Mouse (Mus musculus): ENCODE data around the gene Cryzl2.

Gene Cryzl2

DNA sequence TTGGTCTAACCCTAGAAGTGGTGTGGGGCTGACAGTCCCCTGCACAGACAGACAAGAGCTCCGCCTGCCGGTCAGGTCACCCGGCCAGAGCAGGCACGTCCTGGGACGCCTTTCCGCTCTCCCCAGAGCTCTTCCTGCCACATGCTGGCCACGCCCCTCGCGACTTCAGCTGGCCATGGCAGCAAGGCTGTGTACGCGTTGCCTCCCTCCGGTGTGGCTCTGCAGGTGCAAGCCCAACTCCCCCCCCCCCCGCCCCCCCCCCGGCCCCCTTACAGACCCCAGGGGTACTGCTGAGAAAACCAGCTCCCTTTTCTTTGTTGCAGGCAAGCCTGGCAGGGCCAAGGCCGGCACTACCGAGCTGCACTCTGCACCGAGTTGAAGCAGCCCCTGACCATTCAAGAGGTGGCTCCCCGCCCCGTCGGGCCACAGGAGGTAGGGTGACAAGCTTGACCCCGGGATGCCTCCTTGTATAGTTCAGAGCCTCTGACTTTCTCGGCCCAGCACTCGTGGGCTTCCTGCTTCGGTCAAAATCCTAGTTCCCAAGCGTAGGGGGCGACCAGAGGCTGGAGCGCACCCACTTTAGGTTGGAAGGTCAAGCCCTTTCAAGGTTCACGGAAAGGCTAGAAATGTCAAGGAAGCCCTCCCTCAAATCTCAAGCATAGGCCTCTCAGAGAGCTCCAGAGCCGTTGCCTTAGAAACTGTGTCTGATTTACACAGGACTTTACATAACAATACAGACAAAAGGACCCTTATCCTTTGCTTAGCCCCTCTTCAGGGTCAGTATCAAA is at the start of gene Cryzl2:
Cryzl2 (plus strand) TSS at position 157 of the 788 bp plus-strand sequence.
- DNase-seq (ENCODE audit: low read depth), result peak; percentile 64

- DNase-seq (ENCODE audit: low read depth), result no peak
Observed at GRCm38 (mm10) chr1:157409648-157410047, 48.7 kb upstream of the Cryzl2 start.

GRCm38 (mm10) chr1:157410937-157411336 is 47.4 kb upstream of the Cryzl2 start:
- no peak for DNase-seq (ENCODE audit: low read depth)

DNA sequence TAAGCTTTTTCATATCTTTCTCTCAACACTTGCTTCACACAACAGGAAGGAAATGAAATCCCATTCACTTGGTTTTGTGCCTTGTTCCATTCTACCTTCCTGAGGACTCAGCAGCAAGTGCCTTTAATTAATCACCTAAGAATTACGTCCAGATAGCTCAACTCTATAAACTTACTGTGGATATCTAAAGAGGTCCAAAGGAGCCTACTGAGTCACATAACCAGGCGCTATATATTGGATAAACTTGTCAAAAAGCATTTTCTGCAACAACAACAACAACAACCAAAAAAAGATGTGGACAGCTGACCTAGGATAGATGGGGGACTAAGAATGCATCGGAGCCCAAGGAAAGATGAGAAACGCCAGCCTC is 47.1 kb upstream of the Cryzl2 start:
- no peak for DNase-seq (ENCODE audit: low read depth)

- no peak for DNase-seq (ENCODE audit: low read depth)
Observed at GRCm38 (mm10) chr1:157411711-157412380, 46.5 kb upstream of the Cryzl2 start.

- DNase-seq (ENCODE audit: low read depth), result peak; percentile 96
Observed at GRCm38 (mm10) chr1:157412454-157413369, 45.7 kb upstream of the Cryzl2 start, which contains the start of gene Rasal2. Rasal2 (minus strand) TSS chr1:157412595.

DNA sequence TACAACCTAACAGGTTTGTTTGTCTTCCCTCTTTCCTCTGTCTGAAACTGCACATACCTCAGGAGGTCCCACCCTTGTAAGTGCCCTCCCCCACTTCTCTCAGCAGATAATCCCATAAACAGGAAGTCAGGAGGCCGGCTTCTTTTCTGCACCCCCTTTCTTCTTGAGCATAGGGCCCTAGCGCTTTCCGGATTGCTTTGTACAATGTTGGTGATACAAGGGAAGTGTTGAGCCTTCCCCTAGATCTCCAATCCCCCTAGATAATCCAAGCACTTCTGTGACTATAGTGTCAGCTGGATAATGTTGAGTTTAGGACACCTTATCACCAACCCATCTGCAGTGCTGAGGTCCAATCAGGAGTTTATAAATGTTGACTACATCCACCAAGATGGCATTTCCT is 42.6 kb upstream of the Cryzl2 start:
- DNase-seq (ENCODE audit: low read depth), result no peak

DNA sequence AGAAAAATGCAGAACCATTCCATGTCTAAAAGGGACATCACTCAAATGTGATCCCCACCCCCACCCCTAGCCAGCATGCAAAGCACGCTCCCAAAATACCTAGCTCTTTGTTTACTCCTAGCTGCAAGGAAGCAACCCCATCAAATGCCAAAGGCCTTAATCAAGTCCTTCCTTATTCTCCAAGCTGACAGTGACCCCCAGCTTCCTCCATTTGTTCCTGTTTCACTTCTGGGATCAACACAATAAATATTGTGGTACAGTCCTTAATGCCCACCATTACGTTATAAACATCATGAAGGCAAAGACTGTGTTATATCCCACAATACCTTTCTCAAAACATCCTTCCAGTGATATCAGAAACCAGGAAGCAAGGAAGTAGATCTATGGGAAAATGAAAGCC is 41.7 kb upstream of the Cryzl2 start:
- DNase-seq (ENCODE audit: low read depth), result no peak

DNA sequence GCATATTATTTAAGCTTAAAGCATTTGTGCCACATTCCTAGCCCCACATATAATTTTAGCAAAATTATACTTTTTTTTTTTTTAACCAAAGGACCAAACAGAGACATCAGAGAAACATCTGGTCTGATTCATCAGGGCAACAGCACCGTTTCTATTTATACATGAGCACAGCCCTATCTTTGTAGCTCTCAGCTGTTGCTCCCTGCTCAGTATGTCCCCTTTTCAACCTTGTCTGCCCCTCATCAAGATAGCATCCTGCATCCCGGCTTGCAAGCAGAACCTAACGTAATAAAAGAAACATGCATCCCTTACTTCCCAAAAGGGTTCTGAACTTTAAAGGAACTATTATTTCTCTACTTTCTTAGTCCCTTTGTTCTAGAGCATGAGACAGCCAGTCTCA is 41.0 kb upstream of the Cryzl2 start:
- DNase-seq (ENCODE audit: low read depth), result no peak

DNA sequence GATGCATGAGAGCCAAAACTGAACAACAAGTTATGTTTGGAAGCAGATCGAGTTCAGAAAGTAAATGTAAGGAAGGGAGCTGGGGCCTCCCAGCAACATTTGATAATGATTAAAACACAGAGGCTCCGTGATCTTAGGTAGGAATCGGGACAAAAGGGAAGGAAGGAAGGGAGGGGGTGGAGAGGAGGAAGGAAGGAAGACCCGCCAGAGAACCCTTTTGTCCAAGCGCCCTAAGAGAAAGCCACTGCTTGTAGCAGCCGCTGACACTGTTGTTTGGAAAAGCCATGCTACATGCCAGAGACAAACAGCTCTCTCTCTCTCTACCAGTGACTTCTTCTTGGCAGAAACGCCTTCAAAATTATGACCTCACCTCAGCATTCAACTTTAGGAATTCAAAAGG is 40.5 kb upstream of the Cryzl2 start:
- DNase-seq (ENCODE audit: low read depth), result no peak

GRCm38 (mm10) chr1:157425741-157426427 is 32.5 kb upstream of the Cryzl2 start:
- no peak for DNase-seq (ENCODE audit: low read depth)

- DNase-seq (ENCODE audit: low read depth), result no peak
Observed at GRCm38 (mm10) chr1:157426933-157427332, 31.4 kb upstream of the Cryzl2 start.

- DNase-seq (ENCODE audit: low read depth), result no peak
Observed at GRCm38 (mm10) chr1:157427604-157428003, 30.8 kb upstream of the Cryzl2 start.

DNA sequence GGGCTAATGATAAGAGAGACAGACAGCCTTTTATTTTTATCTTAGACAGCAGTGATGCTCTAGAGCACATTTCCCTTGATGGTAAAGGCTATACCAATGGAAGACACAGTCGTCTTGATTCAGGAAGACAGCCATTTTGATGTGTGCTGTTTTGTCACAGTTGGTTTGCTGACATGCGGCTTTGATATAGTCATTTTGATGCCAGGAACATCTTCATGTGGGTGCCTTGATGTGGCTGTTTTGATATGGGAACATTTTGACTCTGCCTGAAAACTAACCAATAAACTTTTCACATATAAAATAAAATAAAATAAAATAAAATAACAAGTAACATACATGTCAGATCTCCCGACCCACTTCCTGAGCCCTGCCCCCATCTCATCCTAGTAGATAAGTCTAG is 30.0 kb upstream of the Cryzl2 start:
- no peak for DNase-seq (ENCODE audit: low read depth)

GRCm38 (mm10) chr1:157433316-157433715 is 25.1 kb upstream of the Cryzl2 start:
- DNase-seq (ENCODE audit: low read depth), result no peak

DNA sequence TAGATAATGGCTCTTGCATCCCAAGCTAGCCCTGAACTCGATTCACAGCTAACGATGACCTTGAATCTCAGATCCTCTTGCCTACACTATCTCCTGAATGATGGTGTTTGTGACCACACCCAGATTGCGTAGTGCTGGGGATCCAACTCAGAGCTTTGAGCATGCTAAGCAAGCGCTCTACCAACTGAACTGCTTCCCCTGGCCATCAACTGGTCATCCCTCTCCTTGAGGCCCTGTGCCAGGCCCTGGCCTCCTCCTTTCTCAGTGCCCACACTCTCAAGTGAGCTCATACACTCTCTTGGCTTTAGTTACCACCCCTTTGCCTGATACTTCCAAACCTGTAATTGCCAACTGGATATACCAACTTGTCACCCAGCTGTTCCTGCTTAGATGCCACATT is 24.0 kb upstream of the Cryzl2 start:
- DNase-seq (ENCODE audit: low read depth), result no peak

GRCm38 (mm10) chr1:157435926-157436325 is 22.5 kb upstream of the Cryzl2 start:
- DNase-seq (ENCODE audit: low read depth), result no peak

GRCm38 (mm10) chr1:157438290-157438689 is 20.1 kb upstream of the Cryzl2 start:
- no peak for DNase-seq (ENCODE audit: low read depth)

- DNase-seq (ENCODE audit: low read depth), result no peak
Observed at GRCm38 (mm10) chr1:157439101-157439500, 19.3 kb upstream of the Cryzl2 start.

DNA sequence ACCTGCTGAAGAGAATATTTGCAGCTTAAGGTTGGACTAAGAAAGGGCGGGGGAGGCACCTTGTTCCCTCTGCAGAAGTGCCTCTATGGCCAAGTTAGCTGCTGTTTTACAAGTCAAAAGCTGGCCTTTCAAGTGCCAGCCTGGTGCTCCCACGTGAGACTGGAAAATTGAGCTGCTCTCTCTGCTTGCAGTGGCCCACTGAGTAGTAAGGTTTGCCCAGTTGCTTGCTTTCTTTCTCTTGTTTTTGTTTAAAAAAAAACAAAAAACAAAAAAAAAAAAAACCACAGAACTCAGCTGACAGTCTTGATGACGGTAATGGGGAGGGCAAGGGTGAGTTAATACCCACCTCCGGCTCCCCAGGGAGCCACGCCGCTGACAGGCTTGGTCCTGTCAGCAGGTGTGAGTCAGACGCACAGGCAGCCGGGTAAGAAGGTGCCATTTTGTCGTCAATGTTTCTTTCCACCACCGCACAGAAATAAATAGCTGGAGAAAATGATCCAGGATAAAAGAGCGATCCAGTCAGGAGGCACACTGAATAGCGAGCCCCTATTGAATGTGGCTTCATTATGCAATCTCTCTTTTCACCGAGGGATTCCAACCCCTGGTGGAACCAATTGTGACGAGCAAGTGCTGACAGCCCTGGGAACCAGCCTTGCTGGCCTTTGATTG is 18.3 kb upstream of the Cryzl2 start:
- no peak for DNase-seq (ENCODE audit: low read depth)

- DNase-seq (ENCODE audit: low read depth), result no peak
Observed at GRCm38 (mm10) chr1:157443026-157443722, 15.2 kb upstream of the Cryzl2 start.
